Mouse (Mus musculus): ENCODE results near the gene Dbp. TPM values are rescaled to one million over a fixed set of nuclear protein-coding genes. Genes with fewer than 3 reads are reported as not detected.
"Not testable (repeated sequence)": the region's sequence is repeated elsewhere in the genome, so short reads cannot be mapped to it uniquely, and the experiment has no call there.

Dbp gene
- polyA plus RNA-seq (2012; rRNA removed), result 251 and 257 TPM in 2 replicates

GRCm38 (mm10) chr7:45704730-45705442, at the start of gene Dbp:
Dbp (plus strand) TSS chr7:45705088.
- TF ChIP-seq CTCF (IDR thresholded peaks at IDR 0.05; ENCODE audit: extremely low read depth, insufficient read depth, low read length) (no peak), POLR2A (IDR thresholded peaks at IDR 0.05; ENCODE audit: extremely low read depth, insufficient read depth, low read length) (peak; percentile 66)
- peak within 1 kb of the TSS; percentile 100 for H3K27ac ChIP-seq (ENCODE audit: insufficient read depth, low read length)
- H3K4me3 ChIP-seq (ENCODE audit: insufficient read depth, low read length), result peak within 1 kb of the TSS; percentile 97
- peaks cover 11% of the 10 kb centered on the region for H3K4me1 ChIP-seq (ENCODE audit: control insufficient read depth, insufficient read depth, low read length)

DNA sequence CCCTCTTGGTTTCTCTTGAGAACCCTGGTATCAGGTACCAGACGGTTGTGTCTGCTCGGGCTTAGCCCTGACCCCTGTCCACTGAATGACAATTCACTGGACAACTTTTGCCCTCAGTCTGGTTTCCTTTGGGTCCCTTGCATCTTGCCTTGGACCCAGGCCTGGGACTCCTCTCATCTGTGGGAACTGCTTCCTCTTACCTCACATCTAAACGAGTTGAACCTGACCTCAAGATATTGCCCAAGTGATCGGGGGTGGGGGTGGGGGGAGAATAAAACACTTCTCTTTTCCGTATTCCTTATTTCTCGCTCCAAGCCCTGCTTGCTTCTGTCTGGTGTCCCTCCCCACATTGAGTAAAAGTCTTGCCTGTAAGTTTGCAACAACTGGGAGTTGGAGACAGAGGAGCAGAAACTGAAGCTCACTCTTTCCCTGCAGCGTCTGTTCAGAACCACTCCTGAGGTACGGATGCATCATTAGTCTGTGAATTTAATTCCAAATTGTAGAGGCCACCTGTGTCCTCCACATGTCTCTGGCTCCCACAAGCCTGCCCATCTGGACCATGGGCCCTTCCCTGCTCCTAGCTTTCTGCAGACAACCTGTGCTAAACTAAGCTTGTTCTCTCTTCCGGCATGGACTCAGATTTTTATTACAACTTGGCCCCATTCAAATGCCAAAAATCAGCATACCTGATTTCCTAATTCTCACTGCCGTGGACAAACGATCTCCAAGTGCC, 44.0 kb upstream of the Dbp start:
- Histone ChIP-seq H3K27ac (ENCODE audit: insufficient read depth, low read length) (no peak overlapping the region), H3K4me3 (ENCODE audit: insufficient read depth, low read length) (no peak overlapping the region), H3K4me1 (ENCODE audit: control insufficient read depth, insufficient read depth, low read length) (no peaks in the 10 kb centered on the region; the same call in 1 of the 2 replicates)
- no peak for TF ChIP-seq CTCF (IDR thresholded peaks at IDR 0.05; ENCODE audit: extremely low read depth, insufficient read depth, low read length)
- TF ChIP-seq POLR2A (IDR thresholded peaks at IDR 0.05; ENCODE audit: extremely low read depth, insufficient read depth, low read length), result no peak

DNA sequence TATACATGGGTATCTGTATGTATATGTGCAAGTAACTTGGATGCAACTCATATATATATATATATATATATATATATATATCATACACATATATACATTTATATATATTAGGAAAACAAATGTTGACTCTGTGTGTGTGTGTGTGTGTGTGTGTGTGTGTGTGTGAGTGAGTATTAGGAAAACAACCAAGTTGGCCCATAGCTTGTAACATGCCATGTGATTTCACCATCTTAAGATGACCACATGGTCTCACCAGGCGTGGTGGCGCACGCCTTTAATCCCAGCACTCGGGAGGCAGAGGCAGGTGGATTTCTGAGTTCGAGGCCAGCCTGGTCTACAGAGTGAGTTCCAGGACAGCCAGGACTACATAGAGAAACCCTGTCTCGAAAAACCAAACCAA, 43.2 kb upstream of the Dbp start:
- not testable (repeated sequence) for H3K4me3 ChIP-seq (ENCODE audit: insufficient read depth, low read length); H3K4me1 ChIP-seq (ENCODE audit: control insufficient read depth, insufficient read depth, low read length); H3K27ac ChIP-seq (ENCODE audit: insufficient read depth, low read length)

- no peaks in the 10 kb centered on the region for H3K4me1 ChIP-seq (ENCODE audit: control insufficient read depth, insufficient read depth, low read length)
- TF ChIP-seq POLR2A (IDR thresholded peaks at IDR 0.05; ENCODE audit: extremely low read depth, insufficient read depth, low read length), result no peak
- TF ChIP-seq CTCF (IDR thresholded peaks at IDR 0.05; ENCODE audit: extremely low read depth, insufficient read depth, low read length), result no peak
- no peak overlapping the region for H3K27ac ChIP-seq (ENCODE audit: insufficient read depth, low read length)
- no peak overlapping the region for H3K4me3 ChIP-seq (ENCODE audit: insufficient read depth, low read length)
Measured at GRCm38 (mm10) chr7:45665303-45666138, 39.4 kb upstream of the Dbp start.

- Histone ChIP-seq H3K4me1 (ENCODE audit: control insufficient read depth, insufficient read depth, low read length) (no peaks in the 10 kb centered on the region), H3K27ac (ENCODE audit: insufficient read depth, low read length) (no peak within 1 kb of the TSS), H3K4me3 (ENCODE audit: insufficient read depth, low read length) (no peak within 1 kb of the TSS)
- TF ChIP-seq POLR2A (IDR thresholded peaks at IDR 0.05; ENCODE audit: extremely low read depth, insufficient read depth, low read length), result no peak
- no peak for TF ChIP-seq CTCF (IDR thresholded peaks at IDR 0.05; ENCODE audit: extremely low read depth, insufficient read depth, low read length)
Measured at GRCm38 (mm10) chr7:45666161-45666560, 38.7 kb upstream of the Dbp start, which contains the start of gene Fut2. Fut2 (minus strand) TSS chr7:45666394.

GRCm38 (mm10) chr7:45667761-45668160, 37.1 kb upstream of the Dbp start:
- H3K4me1 ChIP-seq (ENCODE audit: control insufficient read depth, insufficient read depth, low read length), result no peaks in the 10 kb centered on the region
- H3K27ac ChIP-seq (ENCODE audit: insufficient read depth, low read length), result no peak overlapping the region
- no peak overlapping the region for H3K4me3 ChIP-seq (ENCODE audit: insufficient read depth, low read length)
- no peak for TF ChIP-seq CTCF (IDR thresholded peaks at IDR 0.05; ENCODE audit: extremely low read depth, insufficient read depth, low read length)
- no peak for TF ChIP-seq POLR2A (IDR thresholded peaks at IDR 0.05; ENCODE audit: extremely low read depth, insufficient read depth, low read length)

- Histone ChIP-seq H3K4me3 (ENCODE audit: insufficient read depth, low read length) (no peak overlapping the region), H3K27ac (ENCODE audit: insufficient read depth, low read length) (no peak overlapping the region), H3K4me1 (ENCODE audit: control insufficient read depth, insufficient read depth, low read length) (no peaks in the 10 kb centered on the region)
- TF ChIP-seq CTCF (IDR thresholded peaks at IDR 0.05; ENCODE audit: extremely low read depth, insufficient read depth, low read length), result no peak
- no peak for TF ChIP-seq POLR2A (IDR thresholded peaks at IDR 0.05; ENCODE audit: extremely low read depth, insufficient read depth, low read length)
Measured at GRCm38 (mm10) chr7:45668921-45669320, 36.0 kb upstream of the Dbp start.

- no peak overlapping the region for H3K27ac ChIP-seq (ENCODE audit: insufficient read depth, low read length)
- TF ChIP-seq POLR2A (IDR thresholded peaks at IDR 0.05; ENCODE audit: extremely low read depth, insufficient read depth, low read length) (no peak), CTCF (IDR thresholded peaks at IDR 0.05; ENCODE audit: extremely low read depth, insufficient read depth, low read length) (no peak)
- no peak overlapping the region for H3K4me3 ChIP-seq (ENCODE audit: insufficient read depth, low read length)
- no peaks in the 10 kb centered on the region for H3K4me1 ChIP-seq (ENCODE audit: control insufficient read depth, insufficient read depth, low read length)
Measured at GRCm38 (mm10) chr7:45677627-45678295, 27.1 kb upstream of the Dbp start.

DNA sequence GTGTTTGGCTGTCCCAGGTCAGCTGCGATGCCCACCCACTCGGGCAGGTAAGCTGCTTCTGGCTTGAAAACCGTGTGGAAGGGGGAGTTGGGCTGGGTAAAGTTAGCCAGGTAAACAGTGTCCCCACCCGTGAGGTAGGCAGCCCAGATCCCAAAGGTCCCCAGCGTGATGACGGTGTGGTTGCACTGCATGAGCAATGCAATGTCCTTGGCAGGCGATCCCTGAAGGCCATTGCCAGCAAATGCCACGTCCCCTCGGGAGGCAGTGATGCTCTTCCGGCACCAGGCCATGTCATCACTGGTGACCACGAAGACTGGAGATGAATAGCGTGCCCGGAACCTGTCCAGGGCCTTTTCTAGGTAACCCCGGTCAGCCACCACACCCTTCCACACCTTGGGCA, 26.4 kb upstream of the Dbp start:
- H3K4me1 ChIP-seq (ENCODE audit: control insufficient read depth, insufficient read depth, low read length), result no peaks in the 10 kb centered on the region
- no peak overlapping the region for H3K27ac ChIP-seq (ENCODE audit: insufficient read depth, low read length)
- TF ChIP-seq CTCF (IDR thresholded peaks at IDR 0.05; ENCODE audit: extremely low read depth, insufficient read depth, low read length) (no peak), POLR2A (IDR thresholded peaks at IDR 0.05; ENCODE audit: extremely low read depth, insufficient read depth, low read length) (no peak)
- H3K4me3 ChIP-seq (ENCODE audit: insufficient read depth, low read length), result no peak overlapping the region
